Mouse (Mus musculus) stomach, embryonic 16.5 days (tissue): Measurements from ENCODE around the gene Cacna1c. TPM values are rescaled to one million over a fixed set of nuclear protein-coding genes. Genes with fewer than 3 reads are reported as not detected.

Experiments
- ATAC-seq: fragments of 200-750 bp; cut with Nextera tagmentation; 2 replicates; pipeline ENCODE4 v1.8.0; 2017; ENCODE audit warnings: moderate number of reproducible peaks, moderate TSS enrichment; ENCODE audit not compliant: insufficient read depth, low FRiP score
- H3K27ac ChIP-seq: fragments of 300-500 bp; sonication (generic); 2 replicates; pipeline ENCODE4 v1.5.1; 2014; ENCODE audit warnings: low read length
- H3K27me3 ChIP-seq: fragments of 300-500 bp; sonication (generic); 2 replicates; pipeline ENCODE4 v1.6.1; 2014; ENCODE audit warnings: low read length, control low read depth, mixed read lengths; ENCODE audit not compliant: control insufficient read depth, insufficient read depth
- H3K36me3 ChIP-seq: fragments of 300-500 bp; sonication (generic); 2 replicates; pipeline ENCODE4 v1.6.1; 2014; ENCODE audit warnings: low read length; ENCODE audit not compliant: control insufficient read depth, insufficient read depth
- H3K4me1 ChIP-seq: fragments of 300-500 bp; sonication (generic); 2 replicates; pipeline ENCODE4 v1.6.1; 2014; ENCODE audit warnings: low read length, control low read depth, mixed read lengths; ENCODE audit not compliant: control insufficient read depth, insufficient read depth
- H3K4me2 ChIP-seq: fragments of 300-500 bp; sonication (generic); 2 replicates; pipeline ENCODE4 v1.6.1; 2014; ENCODE audit warnings: low read depth, low read length, mixed read lengths
- H3K4me3 ChIP-seq: fragments of 300-500 bp; sonication (generic); replicated peaks from 2 replicates; pipeline ENCODE4 v1.5.1; 2014; ENCODE audit warnings: mild to moderate bottlenecking, low read length
- H3K9ac ChIP-seq: fragments of 300-500 bp; sonication (generic); 2 replicates; pipeline ENCODE4 v1.6.1; 2014; ENCODE audit warnings: low read length
- H3K9me3 ChIP-seq: fragments of 300-500 bp; sonication (generic); replicated peaks from 2 replicates; pipeline ENCODE4 v1.6.1; 2016; ENCODE audit warnings: low read length, control low read depth; ENCODE audit not compliant: control insufficient read depth
- WGBS: fragments of 180-500 bp; shearing (Covaris S2); extraction: QIAGEN DNeasy Blood & Tissue Kit; methylation state at CpG from one replicate; pipeline ENCODE4 v1.1.7; 2014; 5-methylcytosine and 5-hydroxymethylcytosine counted together
- polyA plus RNA-seq: library from polyadenylated mRNA; unstranded; fragments of >200 nt; fragmentation: Nextera tagmentation; extraction: Ambion mirVana; gene quantifications from 2 replicates; pipeline ENCODE4 v1.2.1, GENCODE M21; 2015

The Cacna1c gene
- polyA plus RNA-seq, 1 experiment from 2014 or later: 4.3 TPM

- no peak for ATAC-seq
- H3K36me3 ChIP-seq: no peaks in the 10 kb centered on the region
- H3K9ac ChIP-seq: no peak overlapping the region
- H3K9me3 ChIP-seq: no peaks in the 10 kb centered on the region
- H3K4me2 ChIP-seq: no peak overlapping the region
- H3K27ac ChIP-seq: no peak overlapping the region
- no peaks in the 10 kb centered on the region for H3K4me1 ChIP-seq
- WGBS: 86% methylated on average over 13 of the region's 13 CpGs
- no peaks in the 10 kb centered on the region for H3K27me3 ChIP-seq
- H3K4me3 ChIP-seq: no peak overlapping the region
Observed at GRCm38 (mm10) chr6:118938386-118939096, 257.7 kb downstream of the Cacna1c start.

GRCm38 (mm10) chr6:118937536-118937935, 258.7 kb downstream of the Cacna1c start:
- Histone ChIP-seq H3K27ac (no peak overlapping the region), H3K4me3 (no peak overlapping the region), H3K4me2 (no peak overlapping the region), H3K36me3 (no peaks in the 10 kb centered on the region), H3K27me3 (no peaks in the 10 kb centered on the region), H3K4me1 (no peaks in the 10 kb centered on the region), H3K9me3 (no peaks in the 10 kb centered on the region), H3K9ac (no peak overlapping the region)
- no peak for ATAC-seq
- WGBS: 86% methylated on average over 5 of the region's 5 CpGs

GRCm38 (mm10) chr6:118935520-118936415, 260.4 kb downstream of the Cacna1c start:
- 74% methylated on average over 9 of the region's 9 CpGs for WGBS

GRCm38 (mm10) chr6:118934243-118934902, 261.8 kb downstream of the Cacna1c start:
- 63% methylated on average over 9 of the region's 9 CpGs for WGBS
- Histone ChIP-seq H3K4me1 (no peaks in the 10 kb centered on the region), H3K4me2 (no peak overlapping the region), H3K36me3 (no peaks in the 10 kb centered on the region), H3K9ac (no peak overlapping the region), H3K27ac (no peak overlapping the region), H3K4me3 (no peak overlapping the region), H3K9me3 (no peaks in the 10 kb centered on the region), H3K27me3 (no peaks in the 10 kb centered on the region)
- no peak for ATAC-seq

More at GRCm38 (mm10) chr6:118935520-118936415, 260.4 kb downstream of the Cacna1c start:
- H3K9ac ChIP-seq: no peak overlapping the region
- no peak overlapping the region for H3K4me3 ChIP-seq
- H3K27me3 ChIP-seq: no peaks in the 10 kb centered on the region
- no peak for ATAC-seq
- H3K36me3 ChIP-seq: no peaks in the 10 kb centered on the region
- no peaks in the 10 kb centered on the region for H3K9me3 ChIP-seq
- no peak overlapping the region for H3K27ac ChIP-seq
- H3K4me2 ChIP-seq: no peak overlapping the region
- H3K4me1 ChIP-seq: no peaks in the 10 kb centered on the region

- H3K9ac ChIP-seq: no peak overlapping the region
- no peak overlapping the region for H3K4me3 ChIP-seq
- no peak overlapping the region for H3K4me2 ChIP-seq
- no peaks in the 10 kb centered on the region for H3K36me3 ChIP-seq
- no peak overlapping the region for H3K27ac ChIP-seq
- WGBS: 85% methylated on average over 9 of the region's 9 CpGs
- no peaks in the 10 kb centered on the region for H3K4me1 ChIP-seq
- no peaks in the 10 kb centered on the region for H3K27me3 ChIP-seq
- H3K9me3 ChIP-seq: no peaks in the 10 kb centered on the region
- ATAC-seq: no peak
Observed at GRCm38 (mm10) chr6:118933017-118933594, 263.1 kb downstream of the Cacna1c start.

GRCm38 (mm10) chr6:118932002-118932700, 264.1 kb downstream of the Cacna1c start:
- Histone ChIP-seq H3K27ac (no peak overlapping the region), H3K36me3 (no peaks in the 10 kb centered on the region), H3K4me1 (no peaks in the 10 kb centered on the region), H3K9ac (no peak overlapping the region), H3K4me3 (no peak overlapping the region), H3K4me2 (no peak overlapping the region), H3K27me3 (no peaks in the 10 kb centered on the region), H3K9me3 (no peaks in the 10 kb centered on the region)
- 59% methylated on average over 8 of the region's 8 CpGs for WGBS
- no peak for ATAC-seq

GRCm38 (mm10) chr6:118926669-118927068, 269.5 kb downstream of the Cacna1c start:
- Histone ChIP-seq H3K27ac (no peak overlapping the region), H3K4me2 (no peak overlapping the region), H3K4me1 (no peaks in the 10 kb centered on the region), H3K27me3 (no peaks in the 10 kb centered on the region), H3K4me3 (no peak overlapping the region), H3K9ac (no peak overlapping the region), H3K9me3 (no peaks in the 10 kb centered on the region), H3K36me3 (no peaks in the 10 kb centered on the region)
- 71% methylated on average over 3 of the region's 3 CpGs for WGBS
- no peak for ATAC-seq

- WGBS: 79% methylated on average over 12 of the region's 12 CpGs
- no peak for ATAC-seq
- no peak overlapping the region for H3K4me2 ChIP-seq
Observed at GRCm38 (mm10) chr6:118924426-118924825, 271.8 kb downstream of the Cacna1c start.

More at GRCm38 (mm10) chr6:118924426-118924825, 271.8 kb downstream of the Cacna1c start:
- no peaks in the 10 kb centered on the region for H3K4me1 ChIP-seq
- H3K9me3 ChIP-seq: no peaks in the 10 kb centered on the region
- H3K4me3 ChIP-seq: no peak overlapping the region
- H3K27ac ChIP-seq: no peak overlapping the region
- H3K9ac ChIP-seq: no peak overlapping the region
- no peaks in the 10 kb centered on the region for H3K27me3 ChIP-seq
- H3K36me3 ChIP-seq: no peaks in the 10 kb centered on the region
